15 mouse cellular contexts compared by ENCODE assay signal in the genomic region with DNA sequence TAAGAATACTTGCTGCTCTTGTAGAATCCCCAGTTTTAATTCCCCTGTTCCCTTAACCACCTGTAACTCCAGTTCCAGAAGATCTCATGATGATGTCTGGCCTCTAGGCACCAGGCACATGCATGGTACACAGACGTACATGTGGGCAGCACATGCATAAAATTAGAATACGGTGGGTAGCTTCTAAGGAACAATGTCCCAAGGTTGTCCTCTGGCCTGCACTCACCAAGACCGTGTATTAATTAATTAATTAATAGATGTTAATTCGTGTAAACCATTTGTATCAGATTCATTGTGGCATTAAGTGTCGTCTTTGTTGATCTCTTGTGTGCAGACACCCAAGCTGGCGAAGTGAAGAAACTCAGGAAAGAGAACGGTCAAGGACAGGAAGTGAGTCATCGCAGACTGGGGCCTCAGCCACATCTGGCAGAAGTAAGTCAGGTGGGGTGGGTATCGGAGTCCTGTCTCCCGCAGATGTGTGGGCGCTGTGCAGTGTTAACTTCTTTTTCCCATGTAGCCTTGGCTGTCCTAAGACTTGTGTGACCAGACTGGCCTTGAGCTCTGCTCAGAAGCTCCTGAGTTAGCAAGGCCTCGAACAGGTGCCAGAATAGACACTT. TPM values are rescaled to one million over a fixed set of nuclear protein-coding genes. Genes with fewer than 3 reads are reported as not detected.
DNase-seq lines count a peak whose midpoint lies in the region; ATAC-seq lines count a peak whose summit lies in the region.
"Had no signal": no experiment of that assay in that cellular context is flagged by ENCODE, and none has a peak within 500 bp of the region (broad histone marks: within the 10 kb centered on the region; RNA-seq: fewer than 3 reads in every experiment).

No protein-coding gene starts in this region.

- no peak overlapping the region for H3K9ac ChIP-seq in forebrain, embryonic 15.5 days (replicated peaks)
- H3K9ac ChIP-seq: limb, embryonic 13.5 days had no signal

- H3K27me3 ChIP-seq in forebrain, embryonic 15.5 days = no peaks in the 10 kb centered on the region
- H3K27me3 ChIP-seq: limb, embryonic 13.5 days; Patski had no signal

- H3K27ac ChIP-seq in forebrain, embryonic 15.5 days (replicated peaks) = no peak overlapping the region
- H3K27ac ChIP-seq: limb, embryonic 13.5 days had no signal

- WGBS in forebrain, embryonic 15.5 days = 92% methylated on average over 12 of the region's 12 CpGs

- H3K4me1 ChIP-seq in forebrain, embryonic 15.5 days = no peaks in the 10 kb centered on the region
- H3K4me1 ChIP-seq: limb, embryonic 13.5 days had no signal

- DNase-seq in 3134 (ENCODE audit: extremely low read depth, insufficient read length, low spot score) (peak; percentile 53), 416B (ENCODE audit: low read depth) (peak; percentile 95)
- peak; percentile 83 for DNase-seq in adrenal gland, adult 2 months
- DNase-seq in urinary bladder, postnatal 36 days (ENCODE audit: low spot score in 2 of 2) = no peak
- DNase-seq in kidney, postnatal 10 days = no peak
- DNase-seq in layer of hippocampus, postnatal 14 days (ENCODE audit: low spot score in 2 of 2) = no peak
- DNase-seq: cerebellum, postnatal 14 days; heart, postnatal 36 days; kidney, adult 8-10 months; thymus, adult 2 months had no signal

- H3K4me2 ChIP-seq in forebrain, embryonic 15.5 days (replicated peaks) = no peak overlapping the region
- H3K4me2 ChIP-seq: limb, embryonic 13.5 days had no signal

- peak; percentile 90 for ATAC-seq in granulocyte monocyte progenitor cell, adult 5-6 weeks (replicated peaks; ENCODE audit: poor library complexity, severe bottlenecking)
- ATAC-seq in forebrain, embryonic 15.5 days (replicated peaks) = no peak
- ATAC-seq: Patski had no signal

- H3K4me3 ChIP-seq in forebrain, embryonic 15.5 days = no peak overlapping the region
- H3K4me3 ChIP-seq: limb, embryonic 13.5 days had no signal

- no peaks in the 10 kb centered on the region for H3K9me3 ChIP-seq in forebrain, embryonic 15.5 days
- H3K9me3 ChIP-seq: limb, embryonic 13.5 days had no signal

- peaks cover 99% of the 10 kb centered on the region for H3K36me3 ChIP-seq in forebrain, embryonic 15.5 days

RNA-seq across cellular contexts. Expression of gene Tns2, which starts 9.0 kb away (rescaled TPM):
- 10 to 100 TPM; 75.2 to 91.8 TPM for total RNA-seq in adrenal gland, adult 2 months (2021)
- 101 and 107 TPM in 2 replicates for polyA plus RNA-seq in adrenal gland, adult 2 months (2012; rRNA removed)
- total RNA-seq in granulocyte monocyte progenitor cell, adult 5-6 weeks (2014; fragmentation: Nextera tagmentation) = 0.17 TPM in 1 of 2 replicates, not detected in the other
- not detected in 2 replicates for total RNA-seq in granulocyte monocyte progenitor cell, adult 5-6 weeks (2017)
- 4.9 and 6.9 TPM in 2 replicates for polyA plus RNA-seq in forebrain, embryonic 15.5 days (2015; fragmentation: Nextera tagmentation; extraction: Ambion mirVana)
- total RNA-seq in layer of hippocampus, postnatal 14 days (2021) = 10 to 100 TPM; 10.0 to 15.8 TPM

RNA-seq across cellular contexts. Expression of gene Eif4b, which starts 17.6 kb away (rescaled TPM):
- total RNA-seq in adrenal gland, adult 2 months (2021) = 100 to 1,000 TPM; 230 to 238 TPM
- 28.8 and 43.7 TPM in 2 replicates for polyA plus RNA-seq in adrenal gland, adult 2 months (2012; rRNA removed)
- 244 and 264 TPM in 2 replicates for total RNA-seq in granulocyte monocyte progenitor cell, adult 5-6 weeks (2014; fragmentation: Nextera tagmentation)
- 450 TPM in 2 replicates for total RNA-seq in granulocyte monocyte progenitor cell, adult 5-6 weeks (2017)
- polyA plus RNA-seq in forebrain, embryonic 15.5 days (2015; fragmentation: Nextera tagmentation; extraction: Ambion mirVana) = 98.9 and 99.5 TPM in 2 replicates
- total RNA-seq in layer of hippocampus, postnatal 14 days (2021) = 100 to 1,000 TPM; 179 to 184 TPM

RNA-seq across cellular contexts. Expression of gene Spryd3, which starts 44.9 kb away (rescaled TPM):
- total RNA-seq in adrenal gland, adult 2 months (2021) = 10 to 100 TPM; 27.4 to 48.9 TPM
- 38.3 and 48.4 TPM in 2 replicates for polyA plus RNA-seq in adrenal gland, adult 2 months (2012; rRNA removed)
- total RNA-seq in granulocyte monocyte progenitor cell, adult 5-6 weeks (2014; fragmentation: Nextera tagmentation) = 10.9 and 12.6 TPM in 2 replicates
- 13.2 and 24.2 TPM in 2 replicates for total RNA-seq in granulocyte monocyte progenitor cell, adult 5-6 weeks (2017)
- 38.2 and 42.9 TPM in 2 replicates for polyA plus RNA-seq in forebrain, embryonic 15.5 days (2015; fragmentation: Nextera tagmentation; extraction: Ambion mirVana)
- 100 to 1,000 TPM; 163 to 164 TPM for total RNA-seq in layer of hippocampus, postnatal 14 days (2021)

RNA-seq across cellular contexts. Expression of gene Igfbp6, which starts 53.0 kb away (rescaled TPM):
- total RNA-seq in adrenal gland, adult 2 months (2021) = 10 to 100 TPM; 37.7 to 71.0 TPM
- polyA plus RNA-seq in adrenal gland, adult 2 months (2012; rRNA removed) = 65.0 and 78.9 TPM in 2 replicates
- not detected in 2 replicates for total RNA-seq in granulocyte monocyte progenitor cell, adult 5-6 weeks (2014; fragmentation: Nextera tagmentation)
- total RNA-seq in granulocyte monocyte progenitor cell, adult 5-6 weeks (2017) = not detected in 2 replicates
- 1.2 and 1.4 TPM in 2 replicates for polyA plus RNA-seq in forebrain, embryonic 15.5 days (2015; fragmentation: Nextera tagmentation; extraction: Ambion mirVana)
- total RNA-seq in layer of hippocampus, postnatal 14 days (2021) = 1 to 10 TPM; 3.0 to 4.0 TPM

RNA-seq across cellular contexts. Expression of gene Soat2, which starts 59.2 kb away (rescaled TPM):
- under 1 TPM; 0.35 to 0.49 TPM for total RNA-seq in adrenal gland, adult 2 months (2021)
- polyA plus RNA-seq in adrenal gland, adult 2 months (2012; rRNA removed) = 0.88 and 0.92 TPM in 2 replicates
- 0.85 and 0.97 TPM in 2 replicates for total RNA-seq in granulocyte monocyte progenitor cell, adult 5-6 weeks (2014; fragmentation: Nextera tagmentation)
- 0.15 and 0.56 TPM in 2 replicates for total RNA-seq in granulocyte monocyte progenitor cell, adult 5-6 weeks (2017)
- polyA plus RNA-seq in forebrain, embryonic 15.5 days (2015; fragmentation: Nextera tagmentation; extraction: Ambion mirVana) = not detected in 2 replicates
- not detected for total RNA-seq in layer of hippocampus, postnatal 14 days (2021)
- total RNA-seq: heart, adult 18-20 months; heart, postnatal 36 days had no signal

Comparison
In these comparisons a context has a peak if more than half of its experiments do, and no peak if none do; other contexts are left out.
1. DNase-seq: peak in 3134 (single experiment), 416B (single experiment) and adrenal gland, adult 2 months (single experiment); none in urinary bladder, postnatal 36 days (0 of 2), kidney, postnatal 10 days (single experiment) and layer of hippocampus, postnatal 14 days (0 of 2).
2. RNA of gene Tns2, which starts 9.0 kb away (total RNA-seq): 75.2 to 91.8 TPM in adrenal gland, adult 2 months and 10.0 to 15.8 TPM in layer of hippocampus, postnatal 14 days; 0.17 TPM in granulocyte monocyte progenitor cell, adult 5-6 weeks; every median in the first group is over 4 times any median in the second.